Mouse (Mus musculus) spleen, postnatal 14 days (tissue): ENCODE measurements around the gene Slc24a1.
A peak's percentile ranks its signal among the peaks of the same experiment; 100 is the strongest.
"Not testable (repeated sequence)": the region's sequence is repeated elsewhere in the genome, so short reads cannot be mapped to it uniquely, and the experiment has no call there.

Experiments used
- DNase-seq, 2 experiments: peaks; one replicate each; pipeline ENCODE4 v3.0.0; 2021 to 2022; ENCODE audit warnings: low spot score in 2 of 2

Gene Slc24a1

GRCm38 (mm10) chr9:64951161-64951657 lies at the start of gene Slc24a1:
Gene Slc24a1 (minus strand): TSS chr9:64951607.
- DNase-seq = no peak

GRCm38 (mm10) chr9:64995464-64995863 lies 44.1 kb upstream of the Slc24a1 start:
- not testable (repeated sequence) for DNase-seq

GRCm38 (mm10) chr9:64990291-64990690 lies 38.9 kb upstream of the Slc24a1 start:
- DNase-seq = no peak

GRCm38 (mm10) chr9:64988443-64988842 lies 37.0 kb upstream of the Slc24a1 start:
- no peak for DNase-seq

GRCm38 (mm10) chr9:64987651-64988050 lies 36.2 kb upstream of the Slc24a1 start:
- DNase-seq = no peak

GRCm38 (mm10) chr9:64985807-64986206 lies 34.4 kb upstream of the Slc24a1 start:
- no peak for DNase-seq

- DNase-seq = no peak
These were observed 33.8 kb upstream of the Slc24a1 start for GRCm38 (mm10) chr9:64985037-64985794.

GRCm38 (mm10) chr9:64981904-64982303 lies 30.5 kb upstream of the Slc24a1 start:
- DNase-seq = no peak

GRCm38 (mm10) chr9:64980548-64980947 lies 29.1 kb upstream of the Slc24a1 start:
- DNase-seq = no peak

- DNase-seq = no peak
These were observed 9.5 kb upstream of the Slc24a1 start for GRCm38 (mm10) chr9:64960978-64961320.

- DNase-seq = peak; percentile 97
These were observed 8.9 kb upstream of the Slc24a1 start, which contains the start of gene Ints14 for GRCm38 (mm10) chr9:64960117-64960977. Gene Ints14 (plus strand): TSS chr9:64960905.

GRCm38 (mm10) chr9:64957276-64957675 lies 5.9 kb upstream of the Slc24a1 start:
- no peak for DNase-seq

- DNase-seq = peak in 1 of 2 experiments; percentile 24
These were observed 4.9 kb upstream of the Slc24a1 start for GRCm38 (mm10) chr9:64956337-64956736.

GRCm38 (mm10) chr9:64953190-64953589 lies 1.8 kb upstream of the Slc24a1 start:
- no peak for DNase-seq

- DNase-seq = no peak
These were observed 648 bp upstream of the Slc24a1 start for GRCm38 (mm10) chr9:64952055-64952454.

GRCm38 (mm10) chr9:64947483-64948095 lies 3.8 kb downstream of the Slc24a1 start:
- no peak for DNase-seq

GRCm38 (mm10) chr9:64943997-64944396 lies 7.4 kb downstream of the Slc24a1 start:
- no peak for DNase-seq

- DNase-seq = no peak
These were observed 9.8 kb downstream of the Slc24a1 start for GRCm38 (mm10) chr9:64941650-64942049.

- no peak for DNase-seq
These were observed 10.6 kb downstream of the Slc24a1 start for GRCm38 (mm10) chr9:64940731-64941346.

GRCm38 (mm10) chr9:64939790-64940189 lies 11.6 kb downstream of the Slc24a1 start:
- DNase-seq = no peak

- no peak for DNase-seq
These were observed 12.1 kb downstream of the Slc24a1 start for GRCm38 (mm10) chr9:64939281-64939680.

GRCm38 (mm10) chr9:64938535-64938934 lies 12.9 kb downstream of the Slc24a1 start:
- DNase-seq = no peak
